In the genomic region with DNA sequence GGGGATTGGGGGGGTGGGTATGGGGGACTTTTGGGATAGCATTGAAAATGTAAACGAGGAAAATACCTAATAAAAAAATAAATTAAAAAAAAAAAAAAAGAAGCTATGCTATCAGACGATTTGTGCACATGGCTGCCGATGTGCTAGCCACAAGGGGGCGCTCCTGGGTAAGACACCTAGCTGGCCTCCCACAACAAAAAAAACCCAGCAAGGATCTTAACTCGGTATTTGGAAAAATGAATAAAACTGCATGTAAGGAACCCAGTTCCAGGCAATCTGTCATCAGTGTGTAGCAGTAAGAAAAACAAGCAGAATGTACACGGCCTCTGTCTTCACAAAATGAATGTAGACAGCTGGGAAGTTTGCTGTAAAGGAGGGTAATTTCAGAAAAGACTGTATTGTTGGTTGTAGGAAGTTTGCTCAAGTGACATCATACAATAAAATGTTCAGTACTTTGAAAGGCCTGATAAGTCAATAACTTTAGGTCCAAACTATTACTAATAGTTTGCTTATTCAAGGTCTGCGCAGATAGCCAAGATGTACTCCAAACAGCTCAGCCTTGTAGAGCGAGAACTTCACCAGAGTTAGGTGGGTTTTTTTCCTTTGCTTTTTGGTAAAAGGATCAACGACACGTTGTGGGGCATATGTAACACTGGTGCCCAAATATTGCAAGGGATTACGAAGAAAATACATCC, we compare ENCODE assay signal across 9 mouse cellular contexts. TPM values are rescaled to one million over a fixed set of nuclear protein-coding genes. Genes with fewer than 3 reads are reported as not detected.
DNase-seq lines count a peak whose midpoint lies in the region; TF ChIP-seq lines count a peak whose summit lies in the region.
"Had no signal": no experiment of that assay in that cellular context is flagged by ENCODE, and none has a peak within 500 bp of the region (broad histone marks: within the 10 kb centered on the region; RNA-seq: fewer than 3 reads in every experiment).

No protein-coding gene starts in this region.

- WGBS in cerebellum, adult 2 months: 38% methylated on average over 11 of the region's 11 CpGs

- no peak for TF ChIP-seq EP300 in MEL (IDR thresholded peaks at IDR 0.05; ENCODE audit: low read depth in 1 of 2, low read length in 2 of 2)

- no peak for TF ChIP-seq POLR2A in MEL (IDR thresholded peaks at IDR 0.05; ENCODE audit: control insufficient read depth in 1 of 2, insufficient read depth in 1 of 2, low read depth in 1 of 2, low read length in 2 of 2, poor library complexity in 1 of 2)
- no peak for TF ChIP-seq POLR2A in cerebellum, adult 2 months (IDR thresholded peaks at IDR 0.05; ENCODE audit: borderline replicate concordance, insufficient read depth, low read length)

- H3K4me3 ChIP-seq in MEL (ENCODE audit: control insufficient read depth in 1 of 2, insufficient read depth in 1 of 2, low read depth in 2 of 2, low read length in 2 of 2): no peak overlapping the region
- no peak overlapping the region for H3K4me3 ChIP-seq in cerebellum, adult 2 months (replicated peaks; ENCODE audit: insufficient read depth, low read depth, low read length)

- no peaks in the 10 kb centered on the region for H3K9me3 ChIP-seq in MEL (replicated peaks; ENCODE audit: insufficient read depth, low read length)

- no peaks in the 10 kb centered on the region for H3K79me2 ChIP-seq in MEL (ENCODE audit: control insufficient read depth, insufficient read depth, low read length, poor library complexity)

- no peaks in the 10 kb centered on the region for H3K27me3 ChIP-seq in MEL (ENCODE audit: control insufficient read depth in 1 of 2, insufficient read depth in 2 of 2, low read length in 2 of 2)
- no peaks in the 10 kb centered on the region for H3K27me3 ChIP-seq in cerebellum, adult 2 months (ENCODE audit: control insufficient read depth, insufficient read depth, low read length)

- no peaks in the 10 kb centered on the region; a peak in 1 of 4 replicates for H3K4me1 ChIP-seq in MEL (ENCODE audit: control insufficient read depth in 1 of 2, insufficient read depth in 2 of 2, low read length in 2 of 2)
- no peaks in the 10 kb centered on the region for H3K4me1 ChIP-seq in cerebellum, adult 2 months (ENCODE audit: control insufficient read depth, insufficient read depth, low read length)

- TF ChIP-seq CTCF in MEL (IDR thresholded peaks at IDR 0.05 in 2 of 3, conservative IDR thresholded peaks at IDR 0.05 in 1 of 3; ENCODE audit: control insufficient read depth in 1 of 3, insufficient read depth in 1 of 3, low read depth in 2 of 3, low read length in 3 of 3, poor library complexity in 1 of 3, severe bottlenecking in 1 of 3): peak; percentile 62 to 96 (median 79)
- TF ChIP-seq CTCF in cerebellum, adult 2 months (IDR thresholded peaks at IDR 0.05; ENCODE audit: borderline replicate concordance, insufficient read depth, low read depth, low read length): peak; percentile 78

- H3K9ac ChIP-seq in MEL (ENCODE audit: control insufficient read depth, low read depth, low read length, poor library complexity, severe bottlenecking): peak overlapping the region; percentile 42

- TF ChIP-seq RAD21 in MEL (IDR thresholded peaks at IDR 0.05; ENCODE audit: low read depth, low read length): peak; percentile 84

- H3K36me3 ChIP-seq in MEL (ENCODE audit: control insufficient read depth in 1 of 2, insufficient read depth in 2 of 2, low read length in 2 of 2): no peaks in the 10 kb centered on the region

- DNase-seq in A20 (ENCODE audit: low read depth, low spot score) (peak; percentile 62), MEL (ENCODE audit: low read depth, low spot score) (peak; percentile 85)
- DNase-seq in cerebellum, adult 2 months: peak; percentile 52 to 68
- peak; percentile 60 to 72 for DNase-seq in frontal cortex, postnatal 25 days (ENCODE audit: low spot score in 2 of 2)
- DNase-seq in layer of hippocampus, adult 18-20 months (ENCODE audit: low spot score in 2 of 2): peak; percentile 66 to 86
- DNase-seq in lung, postnatal 14 days: peak; percentile 86
- DNase-seq in right cerebral cortex, postnatal 36 days (ENCODE audit: low spot score in 2 of 2): peak; percentile 67 to 74
- DNase-seq in yolk sac, embryonic 10.5 days (ENCODE audit: low spot score): peak; percentile 26

- H3K27ac ChIP-seq in MEL (ENCODE audit: control insufficient read depth, low read depth, low read length): no peak overlapping the region
- no peak overlapping the region for H3K27ac ChIP-seq in cerebellum, adult 2 months (ENCODE audit: insufficient read depth, low read length)
- H3K27ac ChIP-seq: macrophage had no signal

TF ChIP-seq in MEL, 35 proteins besides CTCF, POLR2A, EP300 and RAD21:
- TF ChIP-seq SMC3 (IDR thresholded peaks at IDR 0.05; ENCODE audit: low read depth, low read length): peak; percentile 84
- TF ChIP-seq ZNF384 (IDR thresholded peaks at IDR 0.05; ENCODE audit: low read depth, low read length): peak; percentile 93
- no peak for TF ChIP-seq ZKSCAN1 (IDR thresholded peaks at IDR 0.05; ENCODE audit: low read depth, low read length)
- no peak for TF ChIP-seq CHD1 (IDR thresholded peaks at IDR 0.05; ENCODE audit: low read depth, low read length)
- no peak for TF ChIP-seq E2F4 (IDR thresholded peaks at IDR 0.05; ENCODE audit: borderline replicate concordance, low read depth, low read length)
- TF ChIP-seq MAX (IDR thresholded peaks at IDR 0.05; ENCODE audit: low read length): peak; percentile 67
- peak; percentile 86 for TF ChIP-seq ZC3H11A (IDR thresholded peaks at IDR 0.05; ENCODE audit: low read depth, low read length)
- TF ChIP-seq MYC (IDR thresholded peaks at IDR 0.05; ENCODE audit: low read depth, low read length): peak; percentile 79; the same call in 1 of the 2 replicates
- no peak for TF ChIP-seq MAZ (IDR thresholded peaks at IDR 0.05; ENCODE audit: low read depth, low read length)

RNA-seq across cellular contexts. Expression of a gene that starts 31.7 kb away (rescaled TPM):
- not detected in 2 replicates for total RNA-seq in MEL (2012; rRNA removed)
- polyA plus RNA-seq in MEL (2012; ENCODE audit: insufficient read depth in 1 of 2, insufficient read length in 2 of 2, low read depth in 1 of 2, low replicate concordance in 2 of 2, missing spikeins in 1 of 2): not detected
- 0.21 TPM in 1 of 2 replicates, not detected in the other for polyA plus RNA-seq in cerebellum, adult 2 months (2012; rRNA removed)
- total RNA-seq in layer of hippocampus, adult 18-20 months (2021): under 1 TPM in 1 of 2 experiments, not detected in 1; 0.57 TPM

RNA-seq across cellular contexts. Expression of a gene that starts 44.9 kb away (rescaled TPM):
- 26.3 and 29.5 TPM in 2 replicates for total RNA-seq in MEL (2012; rRNA removed)
- polyA plus RNA-seq in MEL (2012; ENCODE audit: insufficient read depth in 1 of 2, insufficient read length in 2 of 2, low read depth in 1 of 2, low replicate concordance in 2 of 2, missing spikeins in 1 of 2): 10 to 100 TPM in 1 of 2 experiments, not detected in 1; 32.7 TPM
- polyA plus RNA-seq in cerebellum, adult 2 months (2012; rRNA removed): 123 and 126 TPM in 2 replicates
- 10 to 100 TPM; 70.2 to 83.1 TPM for total RNA-seq in layer of hippocampus, adult 18-20 months (2021)

Comparison
In these comparisons a context has a peak if more than half of its experiments do, and no peak if none do; other contexts are left out.
1. DNase-seq: peak in every context shown above with its lines; median percentile 86 in lung, postnatal 14 days; 85 in MEL; 76 in layer of hippocampus, adult 18-20 months; 70 in right cerebral cortex, postnatal 36 days; 66 in frontal cortex, postnatal 25 days; 62 in A20; 60 in cerebellum, adult 2 months; 26 in yolk sac, embryonic 10.5 days.